Mouse (Mus musculus) stomach, postnatal 0 days (tissue): ENCODE results near the gene Gnai2. TPM values are rescaled to one million over a fixed set of nuclear protein-coding genes. Genes with fewer than 3 reads are reported as not detected.

ENCODE experiments used
- ATAC-seq: fragments of 200-750 bp; cut with Nextera tagmentation; 2 replicates; pipeline ENCODE4 v1.8.0; 2017; ENCODE audit not compliant: low FRiP score, low TSS enrichment
- DNase-seq: peaks from one replicate; pipeline ENCODE4 v3.0.0-alpha.2; 2016; ENCODE audit warnings: low spot score
- H3K27ac ChIP-seq: fragments of 300-500 bp; sonication (generic); replicated peaks from 2 replicates; pipeline ENCODE4 v1.5.1; 2014; ENCODE audit warnings: mild to moderate bottlenecking, control low read depth
- H3K27me3 ChIP-seq: fragments of 300-500 bp; sonication (generic); 2 replicates; pipeline ENCODE4 v1.6.1; 2014; ENCODE audit warnings: low read length; ENCODE audit not compliant: control insufficient read depth, insufficient read depth
- H3K36me3 ChIP-seq: fragments of 300-500 bp; sonication (generic); 2 replicates; pipeline ENCODE4 v1.6.1; 2014; ENCODE audit warnings: low read length, mixed read lengths; ENCODE audit not compliant: control insufficient read depth, insufficient read depth
- H3K4me1 ChIP-seq: fragments of 300-500 bp; sonication (generic); replicated peaks from 2 replicates; pipeline ENCODE4 v1.6.1; 2014; ENCODE audit warnings: antibody characterized with exemption; ENCODE audit not compliant: control insufficient read depth, insufficient read depth
- H3K4me2 ChIP-seq: fragments of 300-500 bp; sonication (generic); replicated peaks from 2 replicates; pipeline ENCODE4 v1.6.1; 2014; ENCODE audit warnings: low read depth, mild to moderate bottlenecking, control low read depth, moderate library complexity
- H3K4me3 ChIP-seq: fragments of 300-500 bp; sonication (generic); 2 replicates; pipeline ENCODE4 v1.5.1; 2014; ENCODE audit warnings: low read depth, low read length, control low read depth
- H3K9ac ChIP-seq: fragments of 300-500 bp; sonication (generic); 2 replicates; pipeline ENCODE4 v1.6.1; 2014; ENCODE audit warnings: mild to moderate bottlenecking, low read length, control low read depth, mixed read lengths
- H3K9me3 ChIP-seq: fragments of 300-500 bp; sonication (generic); 2 replicates; pipeline ENCODE4 v1.6.1; 2016; ENCODE audit warnings: low read length; ENCODE audit not compliant: control insufficient read depth
- CTCF ChIP-seq: IDR thresholded peaks from 2 replicates; pipeline ENCODE4 v1.5.1; 2016; ENCODE audit warnings: antibody characterized with exemption, low read depth, mild to moderate bottlenecking, moderate library complexity
- EP300 ChIP-seq: optimal IDR thresholded peaks from 2 replicates; pipeline ENCODE3; 2016; ENCODE audit warnings: antibody characterized with exemption
- WGBS: fragments of 180-500 bp; shearing (Covaris S2); extraction: QIAGEN DNeasy Blood & Tissue Kit; methylation state at CpG from one replicate; pipeline ENCODE4 v1.1.7; 2014; 5-methylcytosine and 5-hydroxymethylcytosine counted together
- polyA plus RNA-seq: library from polyadenylated mRNA; unstranded; fragments of >200 nt; fragmentation: Nextera tagmentation; extraction: Ambion mirVana; gene quantifications from 2 replicates; pipeline ENCODE4 v1.2.1, GENCODE M21; 2015

The Gnai2 gene
- polyA plus RNA-seq, 1 experiment from 2014 or later, result 189 TPM

- ATAC-seq (no peak), DNase-seq (no peak)
- H3K4me2 ChIP-seq, result no peak overlapping the region
- no peaks in the 10 kb centered on the region for H3K27me3 ChIP-seq
- peaks cover 6% of the 10 kb centered on the region; the same call in 1 of the 2 replicates for H3K36me3 ChIP-seq
- no peak overlapping the region for H3K4me3 ChIP-seq
- H3K9me3 ChIP-seq, result no peaks in the 10 kb centered on the region
- 0 out of 2 replicates have a peak overlapping the region, but pooled peaks have one; percentile 27 for H3K9ac ChIP-seq
- peaks cover 15% of the 10 kb centered on the region for H3K4me1 ChIP-seq
- H3K27ac ChIP-seq, result peak overlapping the region; percentile 73
- no peak for TF ChIP-seq EP300
- TF ChIP-seq CTCF, result no peak
- 88% methylated on average over 3 of the region's 3 CpGs for WGBS
Measured at GRCm38 (mm10) chr9:107624951-107625350, 10.2 kb downstream of the Gnai2 start.

- H3K4me3 ChIP-seq, result no peak overlapping the region
Measured at GRCm38 (mm10) chr9:107624539-107624938, 10.6 kb downstream of the Gnai2 start.

GRCm38 (mm10) chr9:107620954-107621353, 14.2 kb downstream of the Gnai2 start:
- H3K4me2 ChIP-seq, result no peak overlapping the region
- no peaks in the 10 kb centered on the region for H3K9me3 ChIP-seq
- TF ChIP-seq EP300 (no peak), CTCF (no peak)
- H3K4me3 ChIP-seq, result no peak overlapping the region
- no peak for DNase-seq
- no peak overlapping the region for H3K9ac ChIP-seq
- H3K27me3 ChIP-seq, result no peaks in the 10 kb centered on the region
- no peak for ATAC-seq
- H3K4me1 ChIP-seq, result no peaks in the 10 kb centered on the region; the same call in none of the 2 replicates
- peaks cover 22% of the 10 kb centered on the region for H3K36me3 ChIP-seq
- 0 out of 2 replicates have a peak overlapping the region, but pooled peaks have one; percentile 14 for H3K27ac ChIP-seq

More at GRCm38 (mm10) chr9:107624539-107624938, 10.6 kb downstream of the Gnai2 start:
- peaks cover 12% of the 10 kb centered on the region for H3K4me1 ChIP-seq
- peak; percentile 56 for DNase-seq
- H3K4me2 ChIP-seq, result no peak overlapping the region
- TF ChIP-seq CTCF (no peak), EP300 (no peak)
- no peaks in the 10 kb centered on the region for H3K9me3 ChIP-seq
- peak; percentile 69 for ATAC-seq
- 64% methylated on average over 5 of the region's 5 CpGs for WGBS
- H3K36me3 ChIP-seq, result peaks cover 10% of the 10 kb centered on the region; the same call in 1 of the 2 replicates
- H3K27ac ChIP-seq, result peak overlapping the region; percentile 75
- H3K27me3 ChIP-seq, result no peaks in the 10 kb centered on the region
- H3K9ac ChIP-seq, result no peak overlapping the region

- peak; percentile 62 for ATAC-seq
- no peaks in the 10 kb centered on the region for H3K9me3 ChIP-seq
- DNase-seq, result peak; percentile 54
- peak overlapping the region; percentile 86 for H3K27ac ChIP-seq
- H3K9ac ChIP-seq, result no peak overlapping the region
- WGBS, result 42% methylated on average over 13 of the region's 13 CpGs
- H3K27me3 ChIP-seq, result no peaks in the 10 kb centered on the region
- H3K4me2 ChIP-seq, result no peak overlapping the region
- H3K4me1 ChIP-seq, result no peaks in the 10 kb centered on the region; the same call in 1 of the 2 replicates
- no peak overlapping the region for H3K4me3 ChIP-seq
- TF ChIP-seq EP300 (no peak), CTCF (no peak)
- peaks cover 30% of the 10 kb centered on the region for H3K36me3 ChIP-seq
Measured at GRCm38 (mm10) chr9:107619546-107619879, 15.7 kb downstream of the Gnai2 start.

- H3K4me2 ChIP-seq, result no peak overlapping the region
Measured at GRCm38 (mm10) chr9:107618778-107619545, 16.2 kb downstream of the Gnai2 start.

GRCm38 (mm10) chr9:107618098-107618497, 17.1 kb downstream of the Gnai2 start:
- peak overlapping the region; percentile 49; the same call in 1 of the 2 replicates for H3K27ac ChIP-seq
- no peaks in the 10 kb centered on the region for H3K9me3 ChIP-seq
- ATAC-seq, result no peak
- no peak overlapping the region for H3K4me3 ChIP-seq
- H3K27me3 ChIP-seq, result no peaks in the 10 kb centered on the region
- TF ChIP-seq EP300 (no peak), CTCF (no peak)
- WGBS, result 86% methylated on average over 6 of the region's 6 CpGs
- H3K4me1 ChIP-seq, result no peaks in the 10 kb centered on the region; the same call in 1 of the 2 replicates
- no peak overlapping the region for H3K9ac ChIP-seq
- H3K4me2 ChIP-seq, result no peak overlapping the region
- DNase-seq, result no peak
- H3K36me3 ChIP-seq, result peaks cover 30% of the 10 kb centered on the region

More at GRCm38 (mm10) chr9:107618778-107619545, 16.2 kb downstream of the Gnai2 start:
- TF ChIP-seq CTCF (no peak), EP300 (no peak)
- Histone ChIP-seq H3K4me1 (no peaks in the 10 kb centered on the region; the same call in 1 of the 2 replicates), H3K9ac (peak overlapping the region; percentile 18; the same call in 1 of the 2 replicates), H3K27ac (peak overlapping the region; percentile 86), H3K36me3 (peaks cover 30% of the 10 kb centered on the region), H3K27me3 (no peaks in the 10 kb centered on the region), H3K9me3 (no peaks in the 10 kb centered on the region), H3K4me3 (no peak overlapping the region)
- DNase-seq (peak; percentile 83), ATAC-seq (peak; percentile 83)
- 16% methylated on average over 13 of the region's 13 CpGs for WGBS
